Mouse (Mus musculus): ENCODE measurements around the gene Ube2g1. TPM values are rescaled to one million over a fixed set of nuclear protein-coding genes. Genes with fewer than 3 reads are reported as not detected.

Ube2g1 gene
- total and polyA plus RNA-seq, 2 experiments from 2014 or later, result 56.4 to 82.1 TPM

- no peak for DNase-seq
- no peak for TF ChIP-seq CTCF (IDR thresholded peaks at IDR 0.05; ENCODE audit: low read depth)
- Histone ChIP-seq H3K27ac (ENCODE audit: low read depth, low read length) (no peak overlapping the region), H3K36me3 (ENCODE audit: insufficient read depth) (peaks cover 24% of the 10 kb centered on the region), H3K4me3 (ENCODE audit: low read depth, low read length) (no peak overlapping the region), H3K9ac (no peak overlapping the region), H3K27me3 (ENCODE audit: insufficient read depth, low read length) (no peaks in the 10 kb centered on the region), H3K4me2 (ENCODE audit: low read depth) (no peak overlapping the region), H3K4me1 (ENCODE audit: insufficient read depth) (no peaks in the 10 kb centered on the region), H3K9me3 (ENCODE audit: low read length) (no peaks in the 10 kb centered on the region)
- 86% methylated on average over 3 of the region's 3 CpGs for WGBS
- ATAC-seq, result no peak
Measured at GRCm38 (mm10) chr11:72718161-72718560, 111.1 kb downstream of the Ube2g1 start.

GRCm38 (mm10) chr11:72723165-72723564 lies 116.1 kb downstream of the Ube2g1 start:
- H3K4me3 ChIP-seq (ENCODE audit: low read depth, low read length), result no peak overlapping the region
- no peak overlapping the region for H3K9ac ChIP-seq
- H3K9me3 ChIP-seq (ENCODE audit: low read length), result no peaks in the 10 kb centered on the region
- ATAC-seq (no peak), DNase-seq (no peak)
- no peak overlapping the region for H3K4me2 ChIP-seq (ENCODE audit: low read depth)
- no peak overlapping the region for H3K27ac ChIP-seq (ENCODE audit: low read depth, low read length)
- H3K27me3 ChIP-seq (ENCODE audit: insufficient read depth, low read length), result no peaks in the 10 kb centered on the region
- peaks cover 13% of the 10 kb centered on the region for H3K36me3 ChIP-seq (ENCODE audit: insufficient read depth)
- 48% methylated on average over 2 of the region's 2 CpGs for WGBS
- H3K4me1 ChIP-seq (ENCODE audit: insufficient read depth), result no peaks in the 10 kb centered on the region
- TF ChIP-seq CTCF (IDR thresholded peaks at IDR 0.05; ENCODE audit: low read depth), result no peak

GRCm38 (mm10) chr11:72723871-72724270 lies 116.8 kb downstream of the Ube2g1 start:
- ATAC-seq, result no peak
- peak; percentile 57 for TF ChIP-seq CTCF (IDR thresholded peaks at IDR 0.05; ENCODE audit: low read depth)
- Histone ChIP-seq H3K4me3 (ENCODE audit: low read depth, low read length) (no peak overlapping the region), H3K9ac (no peak overlapping the region), H3K4me2 (ENCODE audit: low read depth) (no peak overlapping the region), H3K4me1 (ENCODE audit: insufficient read depth) (no peaks in the 10 kb centered on the region), H3K27me3 (ENCODE audit: insufficient read depth, low read length) (no peaks in the 10 kb centered on the region), H3K27ac (ENCODE audit: low read depth, low read length) (no peak overlapping the region), H3K9me3 (ENCODE audit: low read length) (no peaks in the 10 kb centered on the region), H3K36me3 (ENCODE audit: insufficient read depth) (peaks cover 15% of the 10 kb centered on the region)
- peak; percentile 15 for DNase-seq

- Histone ChIP-seq H3K4me1 (ENCODE audit: insufficient read depth) (no peaks in the 10 kb centered on the region), H3K27me3 (ENCODE audit: insufficient read depth, low read length) (no peaks in the 10 kb centered on the region), H3K36me3 (ENCODE audit: insufficient read depth) (peaks cover 31% of the 10 kb centered on the region), H3K9me3 (ENCODE audit: low read length) (no peaks in the 10 kb centered on the region), H3K9ac (no peak overlapping the region), H3K4me3 (ENCODE audit: low read depth, low read length) (no peak overlapping the region), H3K4me2 (ENCODE audit: low read depth) (no peak overlapping the region), H3K27ac (ENCODE audit: low read depth, low read length) (no peak overlapping the region)
- DNase-seq, result peak; percentile 32
- peak; percentile 55 for TF ChIP-seq CTCF (IDR thresholded peaks at IDR 0.05; ENCODE audit: low read depth)
- ATAC-seq, result no peak
Measured at GRCm38 (mm10) chr11:72726023-72726422, 118.9 kb downstream of the Ube2g1 start.

- TF ChIP-seq CTCF (IDR thresholded peaks at IDR 0.05; ENCODE audit: low read depth), result no peak
- H3K9me3 ChIP-seq (ENCODE audit: low read length), result no peaks in the 10 kb centered on the region
- no peak overlapping the region for H3K27ac ChIP-seq (ENCODE audit: low read depth, low read length)
- DNase-seq (no peak), ATAC-seq (no peak)
- 90% methylated on average over 3 of the region's 3 CpGs for WGBS
- H3K9ac ChIP-seq, result no peak overlapping the region
- H3K4me1 ChIP-seq (ENCODE audit: insufficient read depth), result no peaks in the 10 kb centered on the region
- H3K27me3 ChIP-seq (ENCODE audit: insufficient read depth, low read length), result no peaks in the 10 kb centered on the region
- no peak overlapping the region for H3K4me2 ChIP-seq (ENCODE audit: low read depth)
- no peak overlapping the region for H3K4me3 ChIP-seq (ENCODE audit: low read depth, low read length)
- H3K36me3 ChIP-seq (ENCODE audit: insufficient read depth), result peaks cover 53% of the 10 kb centered on the region
Measured at GRCm38 (mm10) chr11:72733736-72734135, 126.7 kb downstream of the Ube2g1 start.

- Histone ChIP-seq H3K4me3 (ENCODE audit: low read depth, low read length) (no peak overlapping the region), H3K4me2 (ENCODE audit: low read depth) (no peak overlapping the region), H3K27me3 (ENCODE audit: insufficient read depth, low read length) (no peaks in the 10 kb centered on the region), H3K9ac (no peak overlapping the region), H3K4me1 (ENCODE audit: insufficient read depth) (no peaks in the 10 kb centered on the region), H3K36me3 (ENCODE audit: insufficient read depth) (peaks cover 52% of the 10 kb centered on the region), H3K27ac (ENCODE audit: low read depth, low read length) (no peak overlapping the region), H3K9me3 (ENCODE audit: low read length) (no peaks in the 10 kb centered on the region)
- TF ChIP-seq CTCF (IDR thresholded peaks at IDR 0.05; ENCODE audit: low read depth), result no peak
- ATAC-seq (no peak), DNase-seq (no peak)
- WGBS, result 78% methylated on average over 4 of the region's 4 CpGs
Measured at GRCm38 (mm10) chr11:72734840-72735518, 127.9 kb downstream of the Ube2g1 start.

GRCm38 (mm10) chr11:72735519-72735860 lies 128.4 kb downstream of the Ube2g1 start:
- no peak for DNase-seq
- Histone ChIP-seq H3K9ac (no peak overlapping the region), H3K27me3 (ENCODE audit: insufficient read depth, low read length) (no peaks in the 10 kb centered on the region), H3K4me2 (ENCODE audit: low read depth) (no peak overlapping the region), H3K4me3 (ENCODE audit: low read depth, low read length) (no peak overlapping the region), H3K9me3 (ENCODE audit: low read length) (no peaks in the 10 kb centered on the region), H3K27ac (ENCODE audit: low read depth, low read length) (no peak overlapping the region), H3K4me1 (ENCODE audit: insufficient read depth) (no peaks in the 10 kb centered on the region), H3K36me3 (ENCODE audit: insufficient read depth) (peaks cover 52% of the 10 kb centered on the region)
- ATAC-seq, result no peak
- 69% methylated on average over 2 of the region's 2 CpGs for WGBS
- no peak for TF ChIP-seq CTCF (IDR thresholded peaks at IDR 0.05; ENCODE audit: low read depth)

Small RNA genes lying within 50 kb of the gene (microRNA-seq; reads per million reads assigned to microRNA genes)
- gene Gm25678, result 0 reads per million in 2 experiments

Other genes starting within 250 kb of the Ube2g1 start
- 10.5 and 13.1 TPM in 2 replicates for gene Tekt1, start 244.8 kb upstream of the Ube2g1 start, total RNA-seq (2014; rRNA removed)
- 8.6 and 12.4 TPM in 2 replicates for gene Tekt1, start 244.8 kb upstream of the Ube2g1 start, polyA plus RNA-seq (2015; fragmentation: Nextera tagmentation; extraction: Ambion mirVana)
- 9.7 and 10.4 TPM in 2 replicates for gene Smtnl2, start 195.6 kb upstream of the Ube2g1 start, total RNA-seq (2014; rRNA removed)
- 8.4 and 10.2 TPM in 2 replicates for gene Smtnl2, start 195.6 kb upstream of the Ube2g1 start, polyA plus RNA-seq (2015; fragmentation: Nextera tagmentation; extraction: Ambion mirVana)
- not detected in 2 replicates for gene Ggt6, start 171.8 kb upstream of the Ube2g1 start, total RNA-seq (2014; rRNA removed)
- gene Ggt6, start 171.8 kb upstream of the Ube2g1 start, polyA plus RNA-seq (2015; fragmentation: Nextera tagmentation; extraction: Ambion mirVana), result not detected in 2 replicates
- 36.9 and 38.0 TPM in 2 replicates for gene Mybbp1a, start 165.9 kb upstream of the Ube2g1 start, total RNA-seq (2014; rRNA removed)
- gene Mybbp1a, start 165.9 kb upstream of the Ube2g1 start, polyA plus RNA-seq (2015; fragmentation: Nextera tagmentation; extraction: Ambion mirVana), result 50.0 and 52.4 TPM in 2 replicates
- 38.8 and 40.1 TPM in 2 replicates for gene Spns2, start 117.4 kb upstream of the Ube2g1 start, total RNA-seq (2014; rRNA removed)
- 6.5 and 6.7 TPM in 2 replicates for gene Spns2, start 117.4 kb upstream of the Ube2g1 start, polyA plus RNA-seq (2015; fragmentation: Nextera tagmentation; extraction: Ambion mirVana)
- 0.15 TPM in 1 of 2 replicates, not detected in the other for gene Spns3, start 56.8 kb upstream of the Ube2g1 start, total RNA-seq (2014; rRNA removed)
- gene Spns3, start 56.8 kb upstream of the Ube2g1 start, polyA plus RNA-seq (2015; fragmentation: Nextera tagmentation; extraction: Ambion mirVana), result 0.06 and 0.07 TPM in 2 replicates
- gene Ankfy1, start 82.7 kb downstream of the Ube2g1 start, total RNA-seq (2014; rRNA removed), result 39.7 and 55.8 TPM in 2 replicates
- 9.8 and 15.7 TPM in 2 replicates for gene Ankfy1, start 82.7 kb downstream of the Ube2g1 start, polyA plus RNA-seq (2015; fragmentation: Nextera tagmentation; extraction: Ambion mirVana)
- gene Cyb5d2, start 188.9 kb downstream of the Ube2g1 start, total RNA-seq (2014; rRNA removed), result 6.8 and 7.8 TPM in 2 replicates
- 6.1 and 8.4 TPM in 2 replicates for gene Cyb5d2, start 188.9 kb downstream of the Ube2g1 start, polyA plus RNA-seq (2015; fragmentation: Nextera tagmentation; extraction: Ambion mirVana)
- 31.5 and 37.6 TPM in 2 replicates for gene Zzef1, start 188.9 kb downstream of the Ube2g1 start, total RNA-seq (2014; rRNA removed)
- 4.1 and 7.6 TPM in 2 replicates for gene Zzef1, start 188.9 kb downstream of the Ube2g1 start, polyA plus RNA-seq (2015; fragmentation: Nextera tagmentation; extraction: Ambion mirVana)

Data from forebrain, postnatal 0 days (tissue).